Comparison of ENCODE assay signal across 19 mouse cellular contexts in genomic region chr5:19472851-19473439, GRCm38 (mm10).
"Had no signal": no experiment of that assay in that cellular context is flagged by ENCODE, and none has a peak within 500 bp of the region (broad histone marks: within the 10 kb centered on the region; RNA-seq: fewer than 3 reads in every experiment).

No protein-coding gene starts in this region.

- H3K9me3 ChIP-seq: midbrain, embryonic 10.5 days; midbrain, embryonic 12.5 days; neural tube, embryonic 13.5 days; neural tube, embryonic 15.5 days had no signal

- H3K9ac ChIP-seq: lung, embryonic 14.5 days; midbrain, embryonic 12.5 days; neural tube, embryonic 13.5 days; neural tube, embryonic 15.5 days had no signal

- H3K27me3 ChIP-seq: midbrain, embryonic 12.5 days; neural tube, embryonic 13.5 days; neural tube, embryonic 15.5 days had no signal

- H3K36me3 ChIP-seq: midbrain, embryonic 10.5 days; midbrain, embryonic 12.5 days; neural tube, embryonic 13.5 days; neural tube, embryonic 15.5 days had no signal

- H3K4me2 ChIP-seq: lung, embryonic 14.5 days; midbrain, embryonic 12.5 days; neural tube, embryonic 13.5 days; neural tube, embryonic 15.5 days had no signal

- H3K27ac ChIP-seq: midbrain, embryonic 10.5 days; midbrain, embryonic 12.5 days; neural tube, embryonic 13.5 days; neural tube, embryonic 15.5 days had no signal

- ATAC-seq: midbrain, embryonic 16.5 days had no signal

- H3K4me3 ChIP-seq: midbrain, embryonic 10.5 days; midbrain, embryonic 12.5 days; myocyte; neural tube, embryonic 13.5 days; neural tube, embryonic 15.5 days had no signal

- DNase-seq: lung, adult 18-20 months; lung, embryonic 14.5 days; lung, postnatal 10 days; lung, postnatal 4 days; midbrain, embryonic 14.5 days; retina, postnatal 1 day; right cerebral cortex, adult 18-20 months; right cerebral cortex, postnatal 25 days; right cerebral cortex, postnatal 4 days; spleen, adult 18-20 months; thymus, adult 18-20 months; thymus, postnatal 14 days; thymus, postnatal 36 days had no signal

- H3K4me1 ChIP-seq: midbrain, embryonic 10.5 days; midbrain, embryonic 12.5 days; neural tube, embryonic 15.5 days had no signal
